Comparison of ENCODE assay signal across 24 mouse cellular contexts in genomic region chr4:108329840-108330239, GRCm38 (mm10). TPM values are rescaled to one million over a fixed set of nuclear protein-coding genes. Genes with fewer than 3 reads are reported as not detected.
"Had no signal": no experiment of that assay in that cellular context is flagged by ENCODE, and none has a peak within 500 bp of the region (broad histone marks: within the 10 kb centered on the region; RNA-seq: fewer than 3 reads in every experiment).

No protein-coding gene starts in this region.

- H3K9ac ChIP-seq: limb, embryonic 12.5 days; liver, embryonic 13.5 days; neural tube, embryonic 12.5 days; stomach, embryonic 15.5 days had no signal

- H3K4me1 ChIP-seq: stomach, embryonic 15.5 days had no signal

- H3K4me2 ChIP-seq: limb, embryonic 12.5 days; liver, embryonic 13.5 days; neural tube, embryonic 12.5 days; stomach, embryonic 15.5 days had no signal

- DNase-seq: kidney, adult 11 months; kidney, adult 9 months; kidney, postnatal 10 days; kidney, postnatal 4 days; liver, embryonic 13.5 days; lung, adult 2 months; lung, postnatal 36 days; midbrain, embryonic 14.5 days; retina, postnatal 1 day; right cerebral cortex, postnatal 4 days; thymus, postnatal 36 days had no signal

- H3K27me3 ChIP-seq: limb, embryonic 12.5 days; liver, embryonic 13.5 days; neural tube, embryonic 12.5 days; stomach, embryonic 15.5 days had no signal

- H3K9me3 ChIP-seq: limb, embryonic 12.5 days; liver, embryonic 13.5 days; neural tube, embryonic 12.5 days; stomach, embryonic 15.5 days had no signal

- H3K27ac ChIP-seq: layer of hippocampus, adult 2 months; limb, embryonic 12.5 days; liver, embryonic 13.5 days; neural tube, embryonic 12.5 days; stomach, embryonic 15.5 days had no signal

- ATAC-seq: lung, postnatal 0 days had no signal

- H3K4me3 ChIP-seq: layer of hippocampus, adult 2 months; limb, embryonic 12.5 days; liver, embryonic 13.5 days; neural tube, embryonic 12.5 days; stomach, embryonic 15.5 days had no signal

RNA-seq across cellular contexts. Expression of gene Shisal2a, which starts 53.3 kb away (rescaled TPM):
- total RNA-seq: layer of hippocampus, adult 2 months; layer of hippocampus, postnatal 10 days; left cerebral cortex, postnatal 36 days; megakaryocyte progenitor cell, adult 5-6 weeks; monocyte, adult 5-6 weeks; neutrophil, adult 5-6 weeks had no signal
- polyA plus RNA-seq: spleen, adult 2 months; testis, adult 2 months; thymus, postnatal 0 days had no signal
